Mouse (Mus musculus) heart, postnatal 10 days (tissue): ENCODE data around the gene Eif2b4. TPM values are rescaled to one million over a fixed set of nuclear protein-coding genes. Genes with fewer than 3 reads are reported as not detected.

ENCODE experiments used
- DNase-seq, 2 experiments: peaks; one replicate each; pipeline ENCODE4 v3.0.0; 2021
- intact Hi-C: fragments of 180-260 bp; cut with DNase I; formaldehyde crosslinking; loops from one replicate; pipeline ENCODE4 v1.15.1; 2025
- total RNA-seq, 2 experiments: library from RNA; stranded (reverse); gene quantifications; 2 replicates each; pipeline ENCODE4 v1.2.3; 2021

Gene Eif2b4
- total RNA-seq, 2 experiments from 2014 or later: 44.8 to 45.2 TPM

- no peak for DNase-seq
- intact Hi-C loops: no loop called here
Observed at GRCm38 (mm10) chr5:31179301-31179765, 13.9 kb downstream of the Eif2b4 start.

GRCm38 (mm10) chr5:31168630-31169029, 24.6 kb downstream of the Eif2b4 start:
- DNase-seq: no peak
- intact Hi-C loops: no loop called here

- intact Hi-C loops: no loop called here
Observed at GRCm38 (mm10) chr5:31164878-31165277, 28.4 kb downstream of the Eif2b4 start.

GRCm38 (mm10) chr5:31162462-31162861, 30.8 kb downstream of the Eif2b4 start:
- no peak for DNase-seq

More at GRCm38 (mm10) chr5:31164878-31165277, 28.4 kb downstream of the Eif2b4 start:
- DNase-seq: no peak

GRCm38 (mm10) chr5:31154152-31154553, 39.1 kb downstream of the Eif2b4 start, which contains the start of gene Mpv17:
Mpv17 (minus strand) TSS chr5:31154251.
- intact Hi-C loops: no loop called here
- DNase-seq: peak; percentile 88

More at GRCm38 (mm10) chr5:31162462-31162861, 30.8 kb downstream of the Eif2b4 start:
- intact Hi-C loops: no loop called here

GRCm38 (mm10) chr5:31153516-31154151, 39.6 kb downstream of the Eif2b4 start:
- intact Hi-C loops: no loop called here

GRCm38 (mm10) chr5:31151746-31152145, 41.5 kb downstream of the Eif2b4 start:
- DNase-seq: peak; percentile 57 to 61
- intact Hi-C loops: no loop called here

More at GRCm38 (mm10) chr5:31153516-31154151, 39.6 kb downstream of the Eif2b4 start:
- DNase-seq: peak; percentile 39 to 56

- intact Hi-C loops: no loop called here
Observed at GRCm38 (mm10) chr5:31149781-31150180, 43.4 kb downstream of the Eif2b4 start.

GRCm38 (mm10) chr5:31138968-31139425, 54.2 kb downstream of the Eif2b4 start:
- DNase-seq: peak in 1 of 2 experiments; percentile 50
- intact Hi-C loops: no loop called here

More at GRCm38 (mm10) chr5:31149781-31150180, 43.4 kb downstream of the Eif2b4 start:
- peak; percentile 32 to 35 for DNase-seq

- DNase-seq: peak in 1 of 2 experiments; percentile 22
Observed at GRCm38 (mm10) chr5:31138241-31138967, 54.8 kb downstream of the Eif2b4 start, which contains the start of gene Ucn. Ucn (minus strand) TSS chr5:31138829.

GRCm38 (mm10) chr5:31137658-31138057, 55.6 kb downstream of the Eif2b4 start:
- intact Hi-C loops: no loop called here
- DNase-seq: no peak

More at GRCm38 (mm10) chr5:31138241-31138967, 54.8 kb downstream of the Eif2b4 start, which contains the start of gene Ucn:
- intact Hi-C loops: no loop called here

Other genes starting within 250 kb of the Eif2b4 start
- under 1 TPM; 0.60 to 0.64 TPM for gene Cgref1, start 247.8 kb downstream of the Eif2b4 start, total RNA-seq
- gene Preb, start 233.1 kb downstream of the Eif2b4 start, total RNA-seq: 10 to 100 TPM; 64.9 to 71.3 TPM
- under 1 TPM; 0.15 to 0.53 TPM for gene Tcf23, start 224.8 kb downstream of the Eif2b4 start, total RNA-seq
- gene Atraid, start 145.1 kb downstream of the Eif2b4 start, total RNA-seq: 10 to 100 TPM; 62.7 to 64.1 TPM
- gene Slc5a6, start 144.5 kb downstream of the Eif2b4 start, total RNA-seq: 1 to 10 TPM; 4.7 to 4.8 TPM
- 10 to 100 TPM; 19.1 to 21.7 TPM for gene Cad, start 138.7 kb downstream of the Eif2b4 start, total RNA-seq
- gene Dnajc5g, start 87.1 kb downstream of the Eif2b4 start, total RNA-seq: not detected
- gene Slc30a3, start 85.2 kb downstream of the Eif2b4 start, total RNA-seq: under 1 TPM in 1 of 2 experiments, not detected in 1; 0.25 TPM
- 10 to 100 TPM; 67.3 to 78.0 TPM for gene Trim54, start 76.7 kb downstream of the Eif2b4 start, total RNA-seq
- gene Ucn, start 54.6 kb downstream of the Eif2b4 start, total RNA-seq: not detected
- 10 to 100 TPM; 52.1 to 59.3 TPM for gene Mpv17, start 39.2 kb downstream of the Eif2b4 start, total RNA-seq
- 1 to 10 TPM in 1 of 2 experiments, under 1 TPM in 1; 0.38 to 1.6 TPM for gene Gm29609, start 13.5 kb downstream of the Eif2b4 start, total RNA-seq
- gene Gtf3c2, start 13.3 kb downstream of the Eif2b4 start, total RNA-seq: 10 to 100 TPM; 45.1 to 48.3 TPM
- 10 to 100 TPM; 80.0 to 80.7 TPM for gene Snx17, start 203 bp downstream of the Eif2b4 start, total RNA-seq
- gene Zfp513, start 8.9 kb upstream of the Eif2b4 start, total RNA-seq: 10 to 100 TPM; 12.7 to 12.9 TPM
- 10 to 100 TPM; 70.1 to 86.9 TPM for gene Ppm1g, start 27.3 kb upstream of the Eif2b4 start, total RNA-seq
- gene Nrbp1, start 47.4 kb upstream of the Eif2b4 start, total RNA-seq: 10 to 100 TPM; 83.8 to 85.2 TPM
- 1 to 10 TPM in 1 of 2 experiments, not detected in 1; 1.0 TPM for gene Gm9970, start 47.8 kb upstream of the Eif2b4 start, total RNA-seq
- gene Krtcap3, start 58.3 kb upstream of the Eif2b4 start, total RNA-seq: 1 to 10 TPM; 2.1 to 2.5 TPM
- gene Ift172, start 97.7 kb upstream of the Eif2b4 start, total RNA-seq: 10 to 100 TPM; 34.1 to 40.4 TPM
- 10 to 100 TPM in 1 of 2 experiments, 1 to 10 TPM in 1; 3.6 to 10.3 TPM for gene Fndc4, start 102.7 kb upstream of the Eif2b4 start, total RNA-seq
- gene Gckr, start 104.0 kb upstream of the Eif2b4 start, total RNA-seq: not detected